Mouse (Mus musculus) olfactory bulb, adult 2 months (tissue): ENCODE results near the gene Sh3yl1.

Source experiments
- CTCF ChIP-seq: fragments of 200-500 bp; IDR thresholded peaks from 2 replicates; pipeline ENCODE4 v1.5.1; 2012; ENCODE audit warnings: low read depth, mild to moderate bottlenecking, low read length, moderate library complexity; ENCODE audit not compliant: insufficient read depth
- POLR2A ChIP-seq: fragments of 200-500 bp; IDR thresholded peaks from 2 replicates; pipeline ENCODE4 v1.6.1; 2012; ENCODE audit warnings: mild to moderate bottlenecking, low read depth, low read length, moderate library complexity; ENCODE audit not compliant: insufficient read depth

DNA sequence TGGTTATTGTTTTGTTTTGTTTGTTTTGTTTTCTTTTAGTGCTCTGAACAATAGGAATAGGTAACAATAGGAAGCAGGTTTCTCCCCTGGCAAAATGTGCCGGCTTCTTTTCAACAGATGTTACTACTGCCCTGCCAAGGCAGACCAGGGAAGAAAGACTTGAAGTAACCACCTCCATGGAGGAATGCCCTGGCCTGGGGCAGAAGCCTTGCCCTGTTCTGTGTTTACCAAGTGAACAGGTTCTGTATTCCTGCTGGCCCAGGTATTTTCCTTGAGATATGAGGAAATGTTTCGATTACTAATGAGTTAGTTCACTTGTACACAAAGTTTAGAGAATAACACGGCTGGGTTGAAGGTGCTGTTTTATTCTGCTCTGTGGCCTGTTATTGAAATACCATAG, 1.4 kb downstream of the Sh3yl1 start:
- no peak for TF ChIP-seq POLR2A
- TF ChIP-seq CTCF: no peak
